Mouse (Mus musculus) retina, postnatal 1 day (tissue): ENCODE measurements around the gene Arih2.

Experiments
- DNase-seq: peaks from one replicate; pipeline ENCODE4 v3.0.0-alpha.2; 2012

Gene Arih2

GRCm38 (mm10) chr9:108559169-108559568 is 90.0 kb downstream of the Arih2 start:
- no peak for DNase-seq
